Mouse (Mus musculus): Measurements from ENCODE around the gene Prkcd.
A peak's percentile ranks its signal among the peaks of the same experiment; 100 is the strongest.

The Prkcd gene

GRCm38 (mm10) chr14:30570303-30570702, 55.7 kb downstream of the Prkcd start:
- no peak for DNase-seq

DNA sequence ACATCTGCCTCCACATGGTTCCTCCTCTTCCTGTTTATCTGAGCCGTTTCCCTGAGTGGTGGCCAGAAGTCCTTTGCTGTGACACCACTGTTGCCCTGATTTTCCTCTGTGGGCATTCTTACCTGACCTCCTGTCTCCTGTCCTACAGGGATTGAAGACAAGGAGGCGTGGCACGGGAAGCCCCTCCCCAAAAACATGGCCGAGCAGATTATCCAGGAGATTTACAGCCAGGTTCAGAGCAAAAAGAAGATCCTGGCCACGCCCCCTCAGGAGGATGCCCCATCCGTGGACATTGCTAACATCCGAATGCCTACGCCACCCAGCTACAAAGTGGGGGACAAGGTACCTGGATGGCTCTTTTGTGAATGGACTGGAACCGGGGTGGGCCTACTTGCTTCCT, 58.0 kb downstream of the Prkcd start:
- DNase-seq: no peak

DNA sequence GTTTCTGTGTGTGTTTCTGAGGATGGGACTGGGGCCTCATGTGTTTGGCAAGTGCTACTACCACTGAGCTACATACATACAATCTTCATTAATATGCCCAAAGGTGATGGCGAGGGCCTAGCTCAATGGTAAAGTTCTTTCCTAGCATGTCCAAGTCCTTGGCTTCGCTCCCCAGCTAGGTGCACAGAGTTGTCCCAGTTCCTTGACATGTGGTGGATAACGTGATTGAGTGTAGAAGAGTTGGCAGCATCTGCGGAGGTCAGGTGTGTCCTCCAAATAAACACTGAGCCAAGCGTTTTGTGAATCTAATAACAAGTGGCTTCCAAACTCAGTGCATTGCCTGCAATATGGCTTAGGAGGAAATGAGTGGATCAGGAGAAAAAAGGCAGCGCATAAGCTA, 59.7 kb downstream of the Prkcd start:
- DNase-seq: no peak

- DNase-seq: no peak
These were observed 61.6 kb downstream of the Prkcd start for GRCm38 (mm10) chr14:30564451-30564850.

DNA sequence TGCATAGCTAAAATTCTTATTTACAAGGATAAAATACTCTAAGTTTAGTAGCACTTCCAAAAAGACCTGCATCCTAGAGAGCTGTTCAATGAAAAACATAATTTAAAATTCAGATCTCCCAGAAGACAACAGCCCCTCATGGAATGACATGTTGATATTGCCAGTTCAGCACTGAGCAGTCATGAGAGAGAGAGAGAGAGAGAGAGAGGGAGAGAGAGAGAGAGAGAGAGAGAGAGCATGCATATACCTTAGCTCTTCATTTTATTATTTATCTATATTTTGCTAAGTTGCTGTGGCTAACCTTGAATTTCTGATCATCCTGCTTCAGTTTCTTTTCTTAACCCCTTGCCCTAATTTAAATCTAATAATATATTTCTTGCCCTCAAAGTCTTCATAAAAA, 63.7 kb downstream of the Prkcd start:
- no peak for DNase-seq

DNA sequence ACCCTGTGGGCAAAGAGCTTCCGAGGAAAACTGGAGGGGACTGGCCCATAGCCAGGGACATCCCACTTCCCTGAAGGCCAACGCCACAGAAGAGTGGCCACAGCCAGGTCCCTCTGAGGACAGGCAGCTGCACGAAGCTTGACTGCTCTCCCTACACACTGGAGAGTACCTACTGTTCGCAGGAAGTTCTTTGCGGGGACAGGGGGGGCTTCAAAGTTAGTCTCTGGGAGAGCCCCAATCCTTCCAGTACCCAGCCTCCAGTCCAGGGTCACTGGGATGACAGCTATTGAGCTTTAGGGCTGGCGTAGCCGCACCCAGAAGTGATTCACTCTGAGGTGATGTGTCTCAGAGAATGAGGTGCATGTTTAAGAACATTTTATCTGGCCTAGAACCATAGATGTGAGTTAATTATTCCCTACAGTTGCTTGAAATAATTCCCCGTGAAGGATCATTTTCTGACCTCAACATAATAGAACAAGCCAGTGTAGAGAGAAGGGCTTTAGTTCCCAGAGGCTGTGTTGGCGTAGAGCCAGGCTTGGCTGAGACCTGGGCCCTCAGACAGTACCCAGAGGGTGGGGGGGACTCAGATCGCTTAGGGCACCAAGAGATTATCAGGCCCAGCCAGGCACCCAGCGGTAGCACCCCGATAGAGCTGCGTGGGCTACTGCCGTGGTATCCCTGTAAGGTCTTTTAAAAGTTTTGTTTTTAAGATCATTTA, 64.4 kb downstream of the Prkcd start:
- no peak for DNase-seq

GRCm38 (mm10) chr14:30560803-30561389, 65.1 kb downstream of the Prkcd start:
- no peak for DNase-seq

DNA sequence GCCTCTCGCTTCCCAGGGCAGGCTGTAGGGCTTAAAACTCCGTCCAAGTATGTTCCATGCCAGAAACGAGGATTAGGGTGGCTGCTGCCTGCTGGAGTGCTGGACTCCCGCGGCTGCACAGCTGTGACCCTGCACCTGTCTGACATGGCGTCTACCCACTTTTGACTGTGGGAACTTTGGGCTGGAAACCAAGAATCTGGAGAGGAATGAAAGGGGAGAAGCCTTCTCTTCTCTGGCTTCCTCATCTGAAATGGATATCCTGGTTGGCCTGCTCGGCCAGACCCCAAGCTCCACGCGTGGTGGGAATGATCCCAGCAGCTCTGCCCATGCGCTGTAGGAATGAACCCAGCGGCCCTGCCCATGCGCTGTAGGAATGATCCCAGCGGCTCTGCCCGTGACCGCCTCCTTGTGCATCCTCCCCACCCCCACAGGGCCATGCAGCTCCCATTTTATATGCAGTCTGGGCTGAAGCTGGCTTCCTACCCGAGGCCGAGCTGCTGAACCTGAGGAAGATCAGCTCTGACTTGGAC, 66.6 kb downstream of the Prkcd start:
- no peak for DNase-seq

GRCm38 (mm10) chr14:30557730-30558129, 68.3 kb downstream of the Prkcd start:
- no peak for DNase-seq

DNA sequence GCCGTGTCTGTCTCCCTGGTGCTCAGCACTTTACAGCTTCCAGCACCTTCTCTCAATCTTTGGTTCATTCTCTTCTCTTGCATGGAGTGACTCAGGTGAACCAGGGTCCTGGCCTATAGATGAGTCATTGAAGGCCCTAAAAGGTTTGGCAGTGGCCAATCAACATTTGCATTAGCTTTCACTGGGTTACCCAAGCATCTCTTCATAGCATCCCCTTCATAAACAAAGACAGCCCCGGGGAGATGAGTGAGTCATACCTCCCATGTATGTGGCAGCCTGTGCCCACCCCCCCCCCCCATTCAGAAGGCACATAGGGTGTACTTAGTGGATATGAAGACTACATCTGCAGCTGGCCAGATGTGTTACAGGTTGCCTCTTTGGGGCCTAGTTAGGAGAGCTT, 69.4 kb downstream of the Prkcd start:
- no peak for DNase-seq

DNA sequence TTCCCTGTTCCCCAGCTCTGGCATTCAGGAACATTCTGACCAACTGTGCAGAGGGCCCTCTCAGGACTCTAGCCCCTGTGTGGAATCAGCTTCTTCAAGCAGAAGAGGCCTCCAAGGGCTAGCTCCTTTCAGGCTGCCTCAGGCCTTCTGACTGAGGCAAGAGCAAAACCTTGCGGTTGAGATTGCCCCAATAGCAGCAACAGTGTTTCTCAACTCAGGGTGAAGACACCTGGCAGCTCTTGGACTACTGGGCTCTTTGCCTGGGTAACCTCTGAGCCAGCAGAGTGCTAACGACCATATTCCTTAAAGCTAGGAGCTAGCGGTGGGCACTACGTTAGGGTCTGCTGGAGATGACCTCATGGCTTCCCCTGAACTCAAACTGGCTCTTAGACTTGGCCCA, 72.8 kb downstream of the Prkcd start:
- DNase-seq: no peak

- DNase-seq: no peak
These were observed 74.0 kb downstream of the Prkcd start for GRCm38 (mm10) chr14:30551981-30552380.

- no peak for DNase-seq
These were observed 74.5 kb downstream of the Prkcd start for GRCm38 (mm10) chr14:30551509-30551908.

GRCm38 (mm10) chr14:30550232-30551070, 75.6 kb downstream of the Prkcd start:
- no peak for DNase-seq

DNA sequence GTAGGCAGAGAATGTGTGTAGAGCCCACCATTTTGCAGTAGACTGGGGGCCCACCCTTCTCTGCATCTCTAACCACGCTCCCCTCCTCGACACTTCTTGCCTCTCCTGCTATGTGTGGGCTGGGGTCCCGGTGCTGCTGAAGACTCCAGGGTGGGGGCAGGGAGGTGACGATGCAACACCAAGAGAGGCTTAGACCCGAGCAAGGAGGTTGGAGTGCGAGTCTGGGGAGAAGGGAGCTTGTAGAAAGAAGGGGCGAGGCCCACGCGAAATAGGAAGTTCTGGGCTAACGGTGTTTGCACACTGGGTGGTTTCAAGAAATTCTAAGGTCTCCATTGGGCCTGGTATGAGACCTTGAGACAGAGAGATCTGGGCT, 76.2 kb downstream of the Prkcd start:
- peak; percentile 60 for DNase-seq

DNA sequence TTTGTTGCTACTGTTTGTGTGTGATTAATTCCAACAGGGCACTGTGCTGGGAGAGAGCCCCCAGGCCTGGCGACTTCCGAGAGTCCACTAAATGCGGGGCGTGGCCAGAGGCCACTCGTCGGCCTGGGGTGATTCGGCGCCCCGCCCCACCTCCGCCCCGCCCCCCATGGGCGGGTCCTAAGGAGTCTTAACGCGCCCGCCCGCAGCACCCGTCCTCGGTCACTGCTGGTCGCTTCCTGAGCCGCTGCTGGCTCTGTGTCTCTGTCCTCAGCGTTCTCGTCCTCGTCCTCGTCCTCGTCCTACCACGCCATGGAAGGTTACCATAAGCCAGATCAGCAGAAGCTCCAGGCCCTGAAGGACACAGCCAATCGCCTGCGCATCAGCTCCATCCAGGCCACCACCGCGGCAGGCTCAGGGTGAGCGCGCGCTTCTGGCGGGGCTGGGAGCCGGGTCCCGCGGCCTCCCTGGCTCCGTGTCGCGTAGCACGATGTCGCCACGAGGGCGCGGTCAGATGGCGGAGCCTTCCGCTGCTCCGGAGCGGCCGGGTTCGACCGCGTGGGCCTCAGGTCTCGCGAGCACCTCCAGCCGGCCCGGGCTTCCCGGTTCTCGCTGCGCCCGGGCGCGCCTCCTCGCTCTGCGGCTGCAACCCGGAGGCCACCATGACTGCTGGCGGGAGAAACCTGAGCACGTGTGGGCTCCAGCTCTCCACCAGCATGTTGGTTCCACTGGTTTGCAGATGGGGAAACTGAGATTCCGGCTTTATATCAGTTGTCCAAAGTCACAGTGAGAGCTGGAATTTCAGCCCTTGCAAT, 76.8 kb downstream of the Prkcd start:
- peak; percentile 97 for DNase-seq

GRCm38 (mm10) chr14:30548131-30548720, 77.8 kb downstream of the Prkcd start, which contains the start of gene Tkt:
Gene Tkt, plus strand, starts transcription at chr14:30548359.
- DNase-seq: peak; percentile 40
